Mouse (Mus musculus): ENCODE measurements at regions not wholly inside any gene's neighbourhood (a gene's known extent, or its start where the extent isn't known, plus 50 kb on each side); places are given as distances from the start of the nearest gene placed in this dataset.

DNA sequence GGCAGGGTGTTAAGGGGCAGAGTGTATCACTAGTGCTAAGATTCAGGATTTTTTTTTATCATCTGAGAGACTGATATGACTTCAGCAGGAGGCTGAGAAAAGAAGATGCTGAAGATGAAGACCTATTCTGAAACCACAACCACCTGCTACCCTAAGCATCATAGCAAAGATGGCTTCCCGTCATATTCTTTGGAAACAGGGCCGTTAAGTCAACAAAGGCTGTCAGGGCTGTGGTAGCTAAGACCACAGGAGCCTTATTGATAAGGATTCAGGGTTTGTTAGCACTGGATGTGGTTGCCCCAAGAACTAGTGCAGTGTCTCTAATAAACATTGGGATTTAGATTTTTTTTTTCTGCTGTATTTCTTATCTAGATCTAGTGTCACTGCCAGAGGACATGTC is 56.7 kb upstream of the Rasgrp1 start:
- no peak for DNase-seq (ENCODE audit: low spot score)
- no peaks in the 10 kb centered on the region for H3K4me1 ChIP-seq
- no peak overlapping the region for H3K4me3 ChIP-seq
- no peaks in the 10 kb centered on the region for H3K9me3 ChIP-seq (replicated peaks)
- H3K27me3 ChIP-seq (ENCODE audit: low read depth, poor library complexity, severe bottlenecking): no peaks in the 10 kb centered on the region
- no peak overlapping the region for H3K27ac ChIP-seq
- H3K36me3 ChIP-seq: no peaks in the 10 kb centered on the region
- 89% methylated on average over 2 of the region's 2 CpGs for WGBS

DNA sequence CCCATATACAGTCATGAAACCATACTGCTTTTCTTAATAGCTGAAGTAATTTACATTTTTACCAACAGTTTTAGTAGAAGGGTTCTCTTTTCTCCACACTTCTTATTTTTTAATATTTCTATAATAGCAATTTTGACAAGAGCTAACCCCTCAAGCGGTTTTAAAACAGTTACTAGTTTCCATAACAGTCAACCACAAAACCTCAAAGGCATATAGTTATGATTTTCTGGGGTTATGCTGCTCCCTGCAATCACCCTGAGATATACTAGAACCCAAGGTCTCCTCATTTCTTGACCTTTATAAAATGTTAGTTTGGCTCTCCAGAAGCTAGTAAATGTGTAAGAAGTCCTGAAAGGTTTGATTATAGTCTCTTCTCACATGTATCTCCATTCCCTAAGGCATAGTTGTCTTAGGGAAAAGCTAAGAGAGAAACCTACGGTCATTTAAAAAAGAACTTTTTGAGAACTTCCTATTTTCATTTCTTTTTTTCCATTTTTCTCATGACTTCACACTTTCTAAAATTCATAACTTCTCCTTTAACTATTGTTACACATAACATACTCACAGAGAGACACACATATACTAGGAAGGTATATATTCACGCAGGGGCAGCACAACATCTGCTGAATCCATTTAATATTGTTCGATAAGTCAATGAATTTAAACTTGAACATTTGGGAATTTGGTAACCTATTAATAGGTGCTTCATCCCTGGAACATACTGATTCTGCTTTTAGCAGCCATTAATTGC is 60.8 kb upstream of the Rasgrp1 start:
- no peaks in the 10 kb centered on the region for H3K27me3 ChIP-seq (ENCODE audit: low read depth, poor library complexity, severe bottlenecking)
- no peaks in the 10 kb centered on the region for H3K9me3 ChIP-seq (replicated peaks)
- 90% methylated on average over 4 of the region's 4 CpGs for WGBS
- H3K27ac ChIP-seq: no peak overlapping the region
- H3K36me3 ChIP-seq: no peaks in the 10 kb centered on the region
- no peak overlapping the region for H3K4me3 ChIP-seq
- H3K4me1 ChIP-seq: no peaks in the 10 kb centered on the region
- no peak for DNase-seq (ENCODE audit: low spot score)

DNA sequence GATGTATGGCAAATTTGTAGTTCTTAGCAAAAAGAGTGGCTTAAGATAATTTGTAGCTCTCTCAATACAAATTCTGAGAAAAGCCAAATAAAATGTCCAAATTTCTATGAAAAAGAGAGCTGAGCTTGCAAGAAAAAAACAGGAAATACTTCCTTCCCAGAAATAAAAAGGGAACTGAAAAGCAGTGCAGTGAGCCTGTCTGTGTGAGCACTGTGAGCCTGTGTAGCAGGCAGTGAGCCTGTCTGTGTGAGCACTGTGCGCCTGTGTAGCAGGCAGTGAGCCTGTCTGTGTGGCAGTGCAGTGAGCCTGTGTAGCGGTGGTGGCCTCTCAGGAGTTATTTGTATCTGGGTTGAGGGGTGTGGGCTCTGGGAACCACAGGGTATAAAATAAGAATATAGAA is 62.7 kb upstream of the Rasgrp1 start:
- WGBS: 72% methylated on average over 2 of the region's 2 CpGs

DNA sequence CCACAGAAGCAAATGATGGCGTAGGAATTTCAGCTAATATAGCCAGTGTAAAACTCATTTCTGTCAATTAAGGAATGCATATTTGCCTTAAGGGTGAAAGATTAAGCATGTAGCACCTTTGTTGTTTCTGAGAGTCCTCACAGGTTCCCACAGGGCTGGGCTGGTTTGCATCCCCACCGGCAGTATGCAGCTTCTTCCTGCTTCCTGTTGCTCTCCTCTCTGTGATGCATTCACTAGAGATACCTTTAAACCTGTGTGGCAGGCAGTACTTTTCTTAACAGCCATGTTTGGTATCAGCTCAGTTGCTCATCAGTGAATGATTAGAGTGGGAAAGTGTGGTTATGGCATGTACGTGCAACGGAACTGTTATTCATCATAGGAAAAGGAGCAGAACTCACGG is 65.4 kb upstream of the Rasgrp1 start:
- WGBS: 87% methylated on average over 5 of the region's 5 CpGs
- no peak overlapping the region for H3K4me3 ChIP-seq
- H3K4me1 ChIP-seq: no peaks in the 10 kb centered on the region
- H3K27me3 ChIP-seq (ENCODE audit: low read depth, poor library complexity, severe bottlenecking): no peaks in the 10 kb centered on the region
- H3K9me3 ChIP-seq (replicated peaks): no peaks in the 10 kb centered on the region
- H3K36me3 ChIP-seq: no peaks in the 10 kb centered on the region
- no peak for DNase-seq (ENCODE audit: low spot score)
- H3K27ac ChIP-seq: no peak overlapping the region

More for the DNA sequence above, 62.7 kb upstream of the Rasgrp1 start:
- no peak for DNase-seq (ENCODE audit: low spot score)
- Histone ChIP-seq H3K27me3 (ENCODE audit: low read depth, poor library complexity, severe bottlenecking) (no peaks in the 10 kb centered on the region), H3K9me3 (replicated peaks) (no peaks in the 10 kb centered on the region), H3K36me3 (no peaks in the 10 kb centered on the region), H3K4me1 (no peaks in the 10 kb centered on the region), H3K4me3 (no peak overlapping the region), H3K27ac (no peak overlapping the region)

DNA sequence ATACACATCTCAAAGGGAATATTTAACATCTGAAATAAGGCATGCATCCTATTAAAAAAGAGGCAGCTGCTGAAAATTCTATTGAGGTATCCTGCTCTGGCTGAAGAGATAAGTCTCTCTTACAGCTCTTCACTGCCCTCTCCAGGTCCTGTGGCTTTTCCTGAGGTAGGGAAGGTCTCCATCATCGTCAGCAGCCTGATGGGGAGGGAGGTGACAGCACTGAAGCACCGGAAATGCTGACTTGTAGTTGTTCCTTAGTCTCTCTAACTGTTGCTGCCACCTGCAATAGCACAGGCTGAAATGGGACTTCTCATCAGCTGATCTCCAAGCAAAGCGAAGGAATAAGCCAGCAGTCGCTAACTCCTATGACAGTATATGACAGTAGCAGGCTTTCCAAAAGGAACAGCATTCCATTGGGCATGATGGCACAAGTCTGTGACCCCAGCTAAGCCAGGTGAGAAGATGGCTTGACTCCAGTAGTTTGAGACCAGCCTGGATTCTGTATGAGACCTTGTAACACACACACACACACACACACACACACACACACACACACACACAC is 69.3 kb upstream of the Rasgrp1 start:
- Histone ChIP-seq H3K4me1 (no peaks in the 10 kb centered on the region), H3K36me3 (no peaks in the 10 kb centered on the region), H3K4me3 (no peak overlapping the region), H3K9me3 (replicated peaks) (no peaks in the 10 kb centered on the region), H3K27me3 (ENCODE audit: low read depth, poor library complexity, severe bottlenecking) (no peaks in the 10 kb centered on the region), H3K27ac (no peak overlapping the region)
- no peak for DNase-seq (ENCODE audit: low spot score)
- 34% methylated on average over 4 of the region's 4 CpGs for WGBS

DNA sequence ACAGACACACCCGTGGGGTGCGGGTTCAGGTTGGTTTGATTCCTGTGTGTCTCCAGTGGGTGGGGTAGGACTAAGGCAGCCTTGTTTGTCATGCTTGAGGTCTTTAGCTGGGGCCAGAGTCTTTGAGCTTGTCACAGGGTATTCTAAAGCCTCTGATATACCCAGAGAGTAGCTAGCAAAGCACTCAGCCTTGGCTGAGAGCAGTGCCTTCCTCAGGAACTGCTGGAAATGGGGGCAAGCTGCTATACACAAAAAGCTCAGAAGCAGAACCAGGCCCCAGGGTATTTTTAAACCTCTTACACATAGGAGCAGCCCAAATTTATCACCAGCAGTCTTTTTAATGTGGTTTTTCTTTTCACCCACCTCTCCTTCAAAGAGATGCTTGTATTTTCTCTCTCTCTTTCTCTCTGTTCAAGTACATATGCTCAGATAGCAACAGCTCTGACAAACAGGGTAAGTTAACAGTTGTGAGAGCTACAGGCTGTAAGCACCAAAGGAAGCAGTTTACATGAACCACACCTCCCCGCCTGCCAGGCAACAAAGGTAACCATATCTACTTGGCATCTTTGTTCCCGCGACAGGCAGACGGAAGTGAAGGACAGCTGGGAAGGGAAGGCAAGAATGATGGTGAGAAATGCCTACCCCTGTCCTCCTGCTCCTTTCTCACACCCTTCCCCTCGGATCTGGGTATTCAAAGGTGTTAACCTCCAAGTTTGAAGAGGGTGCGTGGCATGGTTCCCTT is 74.6 kb upstream of the Rasgrp1 start:
- no peaks in the 10 kb centered on the region for H3K9me3 ChIP-seq (replicated peaks)
- no peak overlapping the region for H3K27ac ChIP-seq
- no peak overlapping the region for H3K4me3 ChIP-seq
- no peak for DNase-seq (ENCODE audit: low spot score)
- no peaks in the 10 kb centered on the region for H3K36me3 ChIP-seq
- H3K27me3 ChIP-seq (ENCODE audit: low read depth, poor library complexity, severe bottlenecking): no peaks in the 10 kb centered on the region
- H3K4me1 ChIP-seq: no peaks in the 10 kb centered on the region
- WGBS: 69% methylated on average over 8 of the region's 8 CpGs

DNA sequence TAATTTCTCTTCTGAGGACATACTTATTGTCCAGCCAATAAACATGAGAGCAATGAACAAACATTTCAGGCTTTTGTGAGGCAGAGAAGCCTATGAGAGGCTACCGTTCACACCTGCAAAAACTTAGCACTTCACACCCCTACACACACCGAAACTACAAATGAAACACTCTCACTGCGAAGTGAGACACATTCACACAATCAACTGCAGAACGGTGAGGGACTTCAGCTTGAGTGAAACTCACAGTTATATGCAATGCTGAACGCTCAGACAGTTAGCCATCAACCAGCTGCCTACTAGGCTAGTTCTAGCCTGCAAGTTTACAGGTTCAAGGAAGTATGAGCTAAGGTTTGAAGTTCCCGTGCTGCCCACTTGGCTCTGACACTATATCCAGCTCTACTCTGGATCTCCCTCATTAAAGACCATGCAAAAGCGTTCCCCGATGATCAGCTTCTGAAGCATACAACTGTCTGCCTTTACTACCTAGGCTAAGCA is 75.4 kb upstream of the Rasgrp1 start:
- WGBS: 86% methylated on average over 8 of the region's 8 CpGs
- Histone ChIP-seq H3K36me3 (no peaks in the 10 kb centered on the region), H3K9me3 (replicated peaks) (no peaks in the 10 kb centered on the region), H3K27ac (no peak overlapping the region), H3K4me1 (no peaks in the 10 kb centered on the region), H3K27me3 (ENCODE audit: low read depth, poor library complexity, severe bottlenecking) (no peaks in the 10 kb centered on the region), H3K4me3 (no peak overlapping the region)
- no peak for DNase-seq (ENCODE audit: low spot score)

DNA sequence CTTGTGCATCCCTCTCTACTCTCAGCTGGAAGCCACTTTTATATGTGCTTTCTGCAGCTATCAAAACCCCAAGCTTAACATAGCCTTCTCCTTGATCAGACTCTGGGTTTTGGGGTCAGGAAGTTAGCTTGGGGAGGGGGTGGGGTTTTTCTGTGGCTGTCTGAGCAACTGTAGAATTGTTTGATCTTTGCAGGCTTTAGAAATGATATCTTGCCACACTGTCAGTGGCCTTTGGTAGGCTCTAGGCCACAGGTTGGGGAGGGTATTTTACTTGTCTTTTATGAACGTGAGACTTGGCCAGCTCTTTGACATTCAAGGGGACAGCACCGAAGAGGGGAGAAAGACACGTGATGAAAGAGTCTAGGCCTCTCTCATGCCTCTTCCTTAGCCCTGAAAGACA is 75.9 kb upstream of the Rasgrp1 start:
- Histone ChIP-seq H3K36me3 (no peaks in the 10 kb centered on the region), H3K27ac (no peak overlapping the region), H3K27me3 (ENCODE audit: low read depth, poor library complexity, severe bottlenecking) (no peaks in the 10 kb centered on the region), H3K9me3 (replicated peaks) (no peaks in the 10 kb centered on the region), H3K4me3 (no peak overlapping the region), H3K4me1 (no peaks in the 10 kb centered on the region)
- no peak for DNase-seq (ENCODE audit: low spot score)
- WGBS: 80% methylated on average over 3 of the region's 3 CpGs

DNA sequence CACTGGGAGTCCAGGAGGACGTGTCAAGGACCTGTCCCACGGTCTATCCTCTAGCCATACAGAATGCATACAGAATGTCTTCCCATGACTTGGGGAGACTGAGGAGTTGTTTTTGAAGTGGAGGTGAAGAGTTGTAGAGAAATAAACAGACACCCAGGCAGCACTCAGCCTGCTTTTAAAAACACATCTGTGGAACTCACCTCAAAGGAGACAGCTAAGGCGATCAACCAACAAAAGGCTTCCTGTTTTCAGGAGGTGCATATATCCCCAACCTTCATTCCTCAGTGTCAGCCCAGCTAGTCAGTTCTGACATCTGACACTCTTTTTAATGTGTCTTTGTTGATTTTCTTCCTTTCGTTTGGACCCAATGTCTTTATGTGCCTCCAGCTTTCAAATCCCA is 78.6 kb upstream of the Rasgrp1 start:
- no peaks in the 10 kb centered on the region for H3K4me1 ChIP-seq
- H3K36me3 ChIP-seq: no peaks in the 10 kb centered on the region
- H3K27ac ChIP-seq: no peak overlapping the region
- H3K27me3 ChIP-seq (ENCODE audit: low read depth, poor library complexity, severe bottlenecking): no peaks in the 10 kb centered on the region
- 76% methylated on average over 4 of the region's 4 CpGs for WGBS
- DNase-seq (ENCODE audit: low spot score): no peak
- H3K9me3 ChIP-seq (replicated peaks): no peaks in the 10 kb centered on the region
- no peak overlapping the region for H3K4me3 ChIP-seq

DNA sequence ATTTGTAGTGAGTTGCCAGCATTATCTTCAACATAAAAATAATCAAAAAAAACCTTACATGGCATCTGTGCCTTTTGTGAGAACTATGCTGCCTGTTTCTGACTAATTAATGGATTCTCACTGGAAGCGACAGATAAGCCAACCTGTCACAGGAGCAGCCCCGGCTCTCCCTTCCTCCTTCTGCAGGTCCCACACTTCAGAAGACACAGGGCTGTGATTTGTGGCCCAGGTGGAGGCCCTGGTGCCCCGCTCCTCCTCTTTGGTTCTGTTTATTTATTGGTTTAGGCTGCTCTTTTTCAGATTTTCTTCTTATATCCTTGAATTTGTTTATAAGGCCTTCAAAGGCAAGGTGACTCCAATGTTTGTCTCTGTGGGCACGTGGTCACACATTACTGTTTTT is 80.0 kb upstream of the Rasgrp1 start:
- DNase-seq (ENCODE audit: low spot score): no peak
- 76% methylated on average over 4 of the region's 4 CpGs for WGBS
- no peaks in the 10 kb centered on the region for H3K4me1 ChIP-seq
- H3K36me3 ChIP-seq: no peaks in the 10 kb centered on the region
- no peak overlapping the region for H3K27ac ChIP-seq
- no peak overlapping the region for H3K4me3 ChIP-seq
- no peaks in the 10 kb centered on the region for H3K9me3 ChIP-seq (replicated peaks)
- no peaks in the 10 kb centered on the region for H3K27me3 ChIP-seq (ENCODE audit: low read depth, poor library complexity, severe bottlenecking)

DNA sequence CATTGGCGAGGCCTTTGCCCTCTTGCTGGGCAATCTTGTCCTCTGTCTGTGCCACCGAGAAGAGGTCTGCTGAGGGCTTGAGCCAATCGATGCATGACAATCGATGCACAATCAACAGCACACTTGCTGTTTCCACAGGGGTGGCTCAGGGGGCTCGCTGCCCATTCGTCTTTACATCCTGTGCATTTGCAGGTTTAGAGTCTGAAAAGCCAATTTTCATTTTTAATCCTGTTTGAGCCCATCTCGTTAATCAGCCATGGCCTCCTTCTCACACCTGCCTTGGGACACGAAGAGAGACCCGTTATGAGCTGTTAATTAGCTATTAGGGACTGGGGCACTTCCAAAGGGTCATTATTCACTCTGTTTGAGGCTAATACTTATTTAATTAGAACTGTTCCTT is 86.4 kb upstream of the Rasgrp1 start:
- 41% methylated on average over 9 of the region's 9 CpGs for WGBS
- H3K36me3 ChIP-seq: no peaks in the 10 kb centered on the region
- peaks cover 12% of the 10 kb centered on the region; the same call in 1 of the 2 replicates for H3K27me3 ChIP-seq (ENCODE audit: low read depth, poor library complexity, severe bottlenecking)
- H3K4me3 ChIP-seq: no peak overlapping the region
- no peaks in the 10 kb centered on the region for H3K9me3 ChIP-seq (replicated peaks)
- H3K4me1 ChIP-seq: peaks cover 30% of the 10 kb centered on the region
- peak overlapping the region; percentile 12; the same call in 1 of the 2 replicates for H3K27ac ChIP-seq
- DNase-seq (ENCODE audit: low spot score): no peak

DNA sequence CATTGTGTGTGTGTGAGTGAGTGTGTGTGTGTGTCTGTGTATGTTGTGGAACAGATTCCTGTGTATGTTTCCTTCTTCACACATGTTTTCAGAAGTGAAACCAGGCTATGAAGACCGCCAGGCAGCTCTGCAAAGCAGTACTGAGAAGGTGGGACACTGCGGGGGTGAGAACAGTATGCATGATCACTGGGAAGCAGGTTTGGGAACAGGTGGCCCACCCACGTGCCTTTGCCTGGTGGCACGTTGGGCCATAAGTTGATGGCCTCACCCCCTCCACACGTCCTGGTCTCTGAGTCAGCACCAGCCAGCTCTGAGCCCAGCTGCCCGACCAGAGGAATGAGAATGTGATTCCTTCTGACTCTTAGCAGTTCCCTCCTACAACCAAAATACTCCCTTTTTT is 89.2 kb upstream of the Rasgrp1 start:
- Histone ChIP-seq H3K27me3 (ENCODE audit: low read depth, poor library complexity, severe bottlenecking) (peaks cover 12% of the 10 kb centered on the region; the same call in 1 of the 2 replicates), H3K27ac (no peak overlapping the region), H3K36me3 (no peaks in the 10 kb centered on the region), H3K9me3 (replicated peaks) (no peaks in the 10 kb centered on the region), H3K4me3 (no peak overlapping the region), H3K4me1 (peaks cover 30% of the 10 kb centered on the region)
- WGBS: 55% methylated on average over 6 of the region's 6 CpGs
- no peak for DNase-seq (ENCODE audit: low spot score)

DNA sequence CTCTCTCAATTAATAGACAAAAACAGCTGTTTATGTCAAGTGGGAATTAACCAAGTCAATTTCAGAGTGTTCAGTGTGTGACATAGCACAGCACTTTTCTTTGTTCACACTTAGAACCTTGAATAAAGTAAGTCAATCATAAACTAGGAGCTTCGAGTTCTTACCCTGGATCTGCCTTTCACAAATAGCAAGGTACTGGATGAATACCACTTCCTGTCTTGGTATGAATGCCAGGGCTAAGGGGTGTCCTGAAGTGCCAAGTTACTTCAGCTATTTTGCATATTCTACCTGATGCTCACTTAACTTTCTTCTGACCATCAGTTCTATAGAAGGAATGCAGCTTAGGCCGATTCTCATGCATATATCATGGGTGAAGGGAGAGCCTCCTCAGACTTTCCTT is 90.1 kb upstream of the Rasgrp1 start:
- 82% methylated on average over 2 of the region's 2 CpGs for WGBS
- Histone ChIP-seq H3K4me3 (no peak overlapping the region), H3K27ac (no peak overlapping the region), H3K4me1 (peaks cover 29% of the 10 kb centered on the region), H3K36me3 (no peaks in the 10 kb centered on the region), H3K9me3 (replicated peaks) (no peaks in the 10 kb centered on the region), H3K27me3 (ENCODE audit: low read depth, poor library complexity, severe bottlenecking) (peaks cover 12% of the 10 kb centered on the region; the same call in 1 of the 2 replicates)
- no peak for DNase-seq (ENCODE audit: low spot score)
